Mouse (Mus musculus): Measurements from ENCODE around the gene Prf1. TPM values are rescaled to one million over a fixed set of nuclear protein-coding genes. Genes with fewer than 3 reads are reported as not detected.

Prf1 gene
- total and polyA plus RNA-seq, 2 experiments from 2014 or later: not detected

GRCm38 (mm10) chr10:61285271-61285670 lies 12.4 kb upstream of the Prf1 start:
- no peak overlapping the region for H3K9ac ChIP-seq
- DNase-seq (no peak), ATAC-seq (no peak)
- H3K4me3 ChIP-seq (ENCODE audit: low read depth, low read length): no peak overlapping the region
- H3K4me1 ChIP-seq (ENCODE audit: insufficient read depth): no peaks in the 10 kb centered on the region
- H3K27me3 ChIP-seq (ENCODE audit: insufficient read depth, low read length): no peaks in the 10 kb centered on the region
- 76% methylated on average over 11 of the region's 11 CpGs for WGBS
- no peak for TF ChIP-seq CTCF (IDR thresholded peaks at IDR 0.05; ENCODE audit: low read depth)
- H3K27ac ChIP-seq (ENCODE audit: low read depth, low read length): no peak overlapping the region
- no peaks in the 10 kb centered on the region for H3K9me3 ChIP-seq (ENCODE audit: low read length)
- no peak overlapping the region for H3K4me2 ChIP-seq (ENCODE audit: low read depth)
- no peaks in the 10 kb centered on the region for H3K36me3 ChIP-seq (ENCODE audit: insufficient read depth)

- DNase-seq: no peak
- Histone ChIP-seq H3K4me1 (ENCODE audit: insufficient read depth) (no peaks in the 10 kb centered on the region), H3K27ac (ENCODE audit: low read depth, low read length) (no peak overlapping the region), H3K4me2 (ENCODE audit: low read depth) (no peak overlapping the region), H3K36me3 (ENCODE audit: insufficient read depth) (no peaks in the 10 kb centered on the region), H3K27me3 (ENCODE audit: insufficient read depth, low read length) (no peaks in the 10 kb centered on the region), H3K4me3 (ENCODE audit: low read depth, low read length) (no peak overlapping the region), H3K9me3 (ENCODE audit: low read length) (no peaks in the 10 kb centered on the region), H3K9ac (no peak overlapping the region)
- TF ChIP-seq CTCF (IDR thresholded peaks at IDR 0.05; ENCODE audit: low read depth): no peak
- WGBS: 73% methylated on average over 7 of the region's 7 CpGs
- ATAC-seq: no peak
Observed at GRCm38 (mm10) chr10:61286246-61286645, 11.4 kb upstream of the Prf1 start.

- H3K4me2 ChIP-seq (ENCODE audit: low read depth): no peak overlapping the region
- no peak overlapping the region; the same call in 1 of the 2 replicates for H3K27ac ChIP-seq (ENCODE audit: low read depth, low read length)
- H3K9me3 ChIP-seq (ENCODE audit: low read length): no peaks in the 10 kb centered on the region
- no peak overlapping the region for H3K9ac ChIP-seq
- H3K4me1 ChIP-seq (ENCODE audit: insufficient read depth): no peaks in the 10 kb centered on the region
- 58% methylated on average over 2 of the region's 2 CpGs for WGBS
- no peak for DNase-seq
- H3K36me3 ChIP-seq (ENCODE audit: insufficient read depth): no peaks in the 10 kb centered on the region
- TF ChIP-seq CTCF (IDR thresholded peaks at IDR 0.05; ENCODE audit: low read depth): no peak
- ATAC-seq: no peak
- no peak overlapping the region for H3K4me3 ChIP-seq (ENCODE audit: low read depth, low read length)
- H3K27me3 ChIP-seq (ENCODE audit: insufficient read depth, low read length): no peaks in the 10 kb centered on the region
Observed at GRCm38 (mm10) chr10:61290016-61290415, 7.6 kb upstream of the Prf1 start.

- H3K27ac ChIP-seq (ENCODE audit: low read depth, low read length): no peak overlapping the region; the same call in 1 of the 2 replicates
- H3K4me1 ChIP-seq (ENCODE audit: insufficient read depth): no peaks in the 10 kb centered on the region
- H3K27me3 ChIP-seq (ENCODE audit: insufficient read depth, low read length): no peaks in the 10 kb centered on the region
- no peak overlapping the region for H3K9ac ChIP-seq
- DNase-seq (no peak), ATAC-seq (no peak)
- H3K36me3 ChIP-seq (ENCODE audit: insufficient read depth): no peaks in the 10 kb centered on the region
- no peak overlapping the region for H3K4me3 ChIP-seq (ENCODE audit: low read depth, low read length)
- WGBS: 29% methylated on average over 2 of the region's 2 CpGs
- H3K4me2 ChIP-seq (ENCODE audit: low read depth): no peak overlapping the region
- H3K9me3 ChIP-seq (ENCODE audit: low read length): no peaks in the 10 kb centered on the region
- no peak for TF ChIP-seq CTCF (IDR thresholded peaks at IDR 0.05; ENCODE audit: low read depth)
Observed at GRCm38 (mm10) chr10:61290479-61290878, 7.2 kb upstream of the Prf1 start.

- H3K36me3 ChIP-seq (ENCODE audit: insufficient read depth): no peaks in the 10 kb centered on the region
- DNase-seq (peak; percentile 25), ATAC-seq (no peak)
- no peaks in the 10 kb centered on the region for H3K4me1 ChIP-seq (ENCODE audit: insufficient read depth)
- no peaks in the 10 kb centered on the region for H3K9me3 ChIP-seq (ENCODE audit: low read length)
- 67% methylated on average over 8 of the region's 8 CpGs for WGBS
- H3K4me3 ChIP-seq (ENCODE audit: low read depth, low read length): no peak overlapping the region
- H3K4me2 ChIP-seq (ENCODE audit: low read depth): no peak overlapping the region
- H3K27me3 ChIP-seq (ENCODE audit: insufficient read depth, low read length): no peaks in the 10 kb centered on the region
- no peak overlapping the region for H3K27ac ChIP-seq (ENCODE audit: low read depth, low read length)
- no peak overlapping the region for H3K9ac ChIP-seq
- no peak for TF ChIP-seq CTCF (IDR thresholded peaks at IDR 0.05; ENCODE audit: low read depth)
Observed at GRCm38 (mm10) chr10:61294242-61294641, 3.4 kb upstream of the Prf1 start.

GRCm38 (mm10) chr10:61296713-61297445 lies 754 bp upstream of the Prf1 start:
- no peak for ATAC-seq
- H3K36me3 ChIP-seq (ENCODE audit: insufficient read depth): no peaks in the 10 kb centered on the region
- H3K4me3 ChIP-seq (ENCODE audit: low read depth, low read length): no peak overlapping the region
- TF ChIP-seq CTCF (IDR thresholded peaks at IDR 0.05; ENCODE audit: low read depth): no peak
- no peak overlapping the region for H3K4me2 ChIP-seq (ENCODE audit: low read depth)
- H3K27ac ChIP-seq (ENCODE audit: low read depth, low read length): no peak overlapping the region
- 75% methylated on average over 8 of the region's 8 CpGs for WGBS
- no peak overlapping the region for H3K9ac ChIP-seq
- H3K27me3 ChIP-seq (ENCODE audit: insufficient read depth, low read length): no peaks in the 10 kb centered on the region
- DNase-seq: no peak
- H3K4me1 ChIP-seq (ENCODE audit: insufficient read depth): no peaks in the 10 kb centered on the region
- H3K9me3 ChIP-seq (ENCODE audit: low read length): no peaks in the 10 kb centered on the region

- H3K4me3 ChIP-seq (ENCODE audit: low read depth, low read length): no peak overlapping the region
- no peaks in the 10 kb centered on the region for H3K27me3 ChIP-seq (ENCODE audit: insufficient read depth, low read length)
- 83% methylated on average over 3 of the region's 3 CpGs for WGBS
- no peak overlapping the region for H3K4me2 ChIP-seq (ENCODE audit: low read depth)
- H3K4me1 ChIP-seq (ENCODE audit: insufficient read depth): no peaks in the 10 kb centered on the region
- ATAC-seq (no peak), DNase-seq (no peak)
- H3K36me3 ChIP-seq (ENCODE audit: insufficient read depth): no peaks in the 10 kb centered on the region
- no peaks in the 10 kb centered on the region for H3K9me3 ChIP-seq (ENCODE audit: low read length)
- H3K27ac ChIP-seq (ENCODE audit: low read depth, low read length): no peak overlapping the region
- H3K9ac ChIP-seq: no peak overlapping the region
- TF ChIP-seq CTCF (IDR thresholded peaks at IDR 0.05; ENCODE audit: low read depth): no peak
Observed at GRCm38 (mm10) chr10:61300996-61301395, 3.4 kb downstream of the Prf1 start.

Measured in forebrain, postnatal 0 days (tissue).